Mouse (Mus musculus) olfactory bulb, adult 2 months (tissue): Measurements from ENCODE around the gene Bik.

ENCODE experiments used
- CTCF ChIP-seq: fragments of 200-500 bp; IDR thresholded peaks from 2 replicates; pipeline ENCODE4 v1.5.1; 2012; ENCODE audit warnings: low read depth, mild to moderate bottlenecking, low read length, moderate library complexity; ENCODE audit not compliant: insufficient read depth
- POLR2A ChIP-seq: fragments of 200-500 bp; IDR thresholded peaks from 2 replicates; pipeline ENCODE4 v1.6.1; 2012; ENCODE audit warnings: mild to moderate bottlenecking, low read depth, low read length, moderate library complexity; ENCODE audit not compliant: insufficient read depth

- TF ChIP-seq POLR2A (peak; percentile 69), CTCF (no peak)
These were observed 15.8 kb upstream of the Bik start, which contains the start of gene Ttll1 for GRCm38 (mm10) chr15:83510805-83511405.
